Mouse (Mus musculus): Measurements from ENCODE around the gene Pirb.

- TF ChIP-seq CTCF (conservative IDR thresholded peaks at IDR 0.05; ENCODE audit: low read length) (no peak), NANOG (IDR thresholded peaks at IDR 0.05; ENCODE audit: borderline replicate concordance, low read length) (no peak), POU5F1 (IDR thresholded peaks at IDR 0.05; ENCODE audit: borderline replicate concordance, low read length) (no peak)
Observed at GRCm38 (mm10) chr7:3709000-3709399, 11.2 kb downstream of the Pirb start.

All from E14TG2a.4 (cell line).